Comparison of ENCODE assay signal across 9 mouse cellular contexts in the genomic region with DNA sequence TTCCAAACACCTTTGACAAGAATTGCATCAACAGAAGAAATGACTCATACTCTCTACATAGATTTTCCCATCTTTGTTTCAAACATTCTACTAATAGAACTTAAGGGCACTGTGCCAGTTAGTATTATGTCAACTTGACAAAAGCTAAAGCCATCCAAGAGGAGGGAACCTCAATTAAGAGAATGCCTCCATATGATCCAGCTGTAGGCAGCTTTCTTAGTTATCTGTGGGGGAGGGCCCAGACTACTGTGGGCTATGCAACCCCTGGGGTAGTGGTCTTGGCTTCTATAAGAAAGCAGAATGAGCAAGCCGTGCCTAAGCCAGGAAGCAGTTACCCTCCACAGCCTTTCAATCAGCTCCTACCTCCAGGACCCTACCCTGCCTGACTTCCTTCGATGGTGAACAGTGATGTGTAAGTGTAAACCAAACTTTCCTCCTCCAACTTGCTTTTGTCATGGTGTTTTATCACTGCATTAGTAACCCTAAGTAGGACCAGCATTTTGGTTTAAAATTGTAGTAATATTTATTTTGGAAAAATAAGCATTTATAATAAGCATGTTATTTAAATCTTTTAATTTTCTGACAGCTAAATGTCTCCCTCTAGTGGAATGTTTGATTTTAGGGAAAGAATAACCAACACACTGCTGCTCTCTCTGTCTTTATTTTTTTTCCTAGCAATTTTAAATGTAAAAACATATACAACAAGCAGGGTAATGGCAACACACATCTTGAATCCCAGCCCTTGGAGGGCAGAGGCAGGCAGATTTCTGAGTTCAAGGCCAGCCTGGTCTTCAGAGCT. TPM values are rescaled to one million over a fixed set of nuclear protein-coding genes. Genes with fewer than 3 reads are reported as not detected.
DNase-seq lines count a peak whose midpoint lies in the region; TF ChIP-seq lines count a peak whose summit lies in the region.
"Had no signal": no experiment of that assay in that cellular context is flagged by ENCODE, and none has a peak within 500 bp of the region (broad histone marks: within the 10 kb centered on the region; RNA-seq: fewer than 3 reads in every experiment).

No protein-coding gene starts in this region.

- TF ChIP-seq POLR2A in olfactory bulb, adult 2 months (IDR thresholded peaks at IDR 0.05; ENCODE audit: insufficient read depth, low read depth, low read length), result no peak

- H3K4me1 ChIP-seq in olfactory bulb, adult 2 months (ENCODE audit: control insufficient read depth, insufficient read depth, low read length), result no peaks in the 10 kb centered on the region
- H3K4me1 ChIP-seq: embryonic facial prominence, embryonic 15.5 days; midbrain, embryonic 12.5 days had no signal

- peak; percentile 76 for TF ChIP-seq CTCF in left cerebral cortex, adult 2 months (IDR thresholded peaks at IDR 0.05)
- no peak for TF ChIP-seq CTCF in olfactory bulb, adult 2 months (IDR thresholded peaks at IDR 0.05; ENCODE audit: insufficient read depth, low read depth, low read length)

- intact Hi-C loops in left cerebral cortex, adult 2 months (cut with DNase I), result loop anchor here (1.0 to 5.0 kb wide), 2 partner anchors 196 to 323 kb away; partner anchors contain the start of gene Fgd3
- intact Hi-C loops in left cerebral cortex, postnatal 10 days (cut with DNase I), result loop anchor here (1.0 kb wide), 1 partner anchor 196 kb away; no protein-coding TSS in a partner anchor
- intact Hi-C loops in heart, postnatal 10 days (cut with DNase I), result loop anchor here (1.0 to 5.0 kb wide), 3 partner anchors 86 to 263 kb away; no protein-coding TSS in a partner anchor

- no peak overlapping the region for H3K27ac ChIP-seq in left cerebral cortex, adult 2 months
- peak overlapping the region; percentile 50 for H3K27ac ChIP-seq in olfactory bulb, adult 2 months (ENCODE audit: insufficient read depth, low read depth, low read length)
- H3K27ac ChIP-seq: embryonic facial prominence, embryonic 15.5 days; midbrain, embryonic 12.5 days had no signal

- no peak overlapping the region for H3K4me3 ChIP-seq in left cerebral cortex, adult 2 months
- H3K4me3 ChIP-seq in olfactory bulb, adult 2 months (ENCODE audit: insufficient read depth, low read depth, low read length), result no peak overlapping the region
- H3K4me3 ChIP-seq: embryonic facial prominence, embryonic 15.5 days; midbrain, embryonic 12.5 days had no signal

- WGBS in olfactory bulb, adult 2 months, result 36% methylated on average over 2 of the region's 2 CpGs

- DNase-seq in left cerebral cortex, adult 2 months (ENCODE audit: extremely low spot score in 1 of 2, low spot score in 2 of 2), result peak; percentile 11 to 23
- no peak for DNase-seq in left cerebral cortex, postnatal 10 days (ENCODE audit: extremely low spot score in 1 of 2, low spot score in 2 of 2)
- peak; percentile 78 for DNase-seq in adipocyte (ENCODE audit: low spot score)
- peak; percentile 34 to 46 for DNase-seq in heart, postnatal 10 days
- no peak for DNase-seq in adrenal gland, adult 8-10 months
- no peak for DNase-seq in ovary, postnatal 36 days (ENCODE audit: low spot score)

RNA-seq across cellular contexts. Expression of gene Cenpp, which starts 7.7 kb away (rescaled TPM):
- total RNA-seq in left cerebral cortex, adult 2 months (2021), result 1 to 10 TPM in 1 of 2 experiments, under 1 TPM in 1; 0.51 to 1.5 TPM
- 1 to 10 TPM; 1.5 to 1.6 TPM for total RNA-seq in left cerebral cortex, postnatal 10 days (2021)
- total RNA-seq in heart, postnatal 10 days (2021), result 1 to 10 TPM; 5.9 to 6.9 TPM
- not detected in 2 replicates for polyA plus RNA-seq in olfactory bulb, adult 2 months (2012; ENCODE audit: insufficient read depth, insufficient read length, low replicate concordance, missing spikeins)
- 1 to 10 TPM in 2 of 4 experiments, under 1 TPM in 2; 0.58 to 1.1 (median 0.96) TPM for total RNA-seq in adrenal gland, adult 8-10 months (2022)

RNA-seq across cellular contexts. Expression of gene Nol8, which starts 7.9 kb away (rescaled TPM):
- total RNA-seq in left cerebral cortex, adult 2 months (2021), result 10 to 100 TPM; 27.0 to 28.1 TPM
- total RNA-seq in left cerebral cortex, postnatal 10 days (2021), result 10 to 100 TPM; 19.8 to 24.7 TPM
- total RNA-seq in heart, postnatal 10 days (2021), result 10 to 100 TPM; 13.2 to 17.7 TPM
- not detected in 2 replicates for polyA plus RNA-seq in olfactory bulb, adult 2 months (2012; ENCODE audit: insufficient read depth, insufficient read length, low replicate concordance, missing spikeins)
- total RNA-seq in adrenal gland, adult 8-10 months (2022), result 10 to 100 TPM; 17.9 to 23.1 (median 21.0) TPM

RNA-seq across cellular contexts. Expression of gene Iars, which starts 37.0 kb away (rescaled TPM):
- 10 to 100 TPM; 66.9 to 71.7 TPM for total RNA-seq in left cerebral cortex, adult 2 months (2021)
- 10 to 100 TPM; 69.2 to 70.4 TPM for total RNA-seq in left cerebral cortex, postnatal 10 days (2021)
- 10 to 100 TPM; 60.2 to 66.8 TPM for total RNA-seq in heart, postnatal 10 days (2021)
- polyA plus RNA-seq in olfactory bulb, adult 2 months (2012; ENCODE audit: insufficient read depth, insufficient read length, low replicate concordance, missing spikeins), result not detected in 2 replicates
- 10 to 100 TPM; 57.4 to 85.3 (median 75.1) TPM for total RNA-seq in adrenal gland, adult 8-10 months (2022)

RNA-seq across cellular contexts. Expression of gene Ogn, which starts 37.1 kb away (rescaled TPM):
- total RNA-seq in left cerebral cortex, adult 2 months (2021), result 1 to 10 TPM; 5.3 to 8.6 TPM
- total RNA-seq in left cerebral cortex, postnatal 10 days (2021), result 1 to 10 TPM; 6.7 to 7.5 TPM
- total RNA-seq in heart, postnatal 10 days (2021), result 10 to 100 TPM; 75.4 to 78.8 TPM
- not detected in 2 replicates for polyA plus RNA-seq in olfactory bulb, adult 2 months (2012; ENCODE audit: insufficient read depth, insufficient read length, low replicate concordance, missing spikeins)
- 10 to 100 TPM; 52.2 to 83.6 (median 61.4) TPM for total RNA-seq in adrenal gland, adult 8-10 months (2022)

Comparison
In these comparisons a context has a peak if more than half of its experiments do, and no peak if none do; other contexts are left out.
1. DNase-seq: peak in left cerebral cortex, adult 2 months (2 of 2), adipocyte (single experiment) and heart, postnatal 10 days (2 of 2); none in left cerebral cortex, postnatal 10 days (0 of 2), adrenal gland, adult 8-10 months (single experiment) and ovary, postnatal 36 days (single experiment).